Mouse (Mus musculus) heart, embryonic 12.5 days (tissue): ENCODE data around the gene Fam13a. TPM values are rescaled to one million over a fixed set of nuclear protein-coding genes. Genes with fewer than 3 reads are reported as not detected.

Source experiments
- ATAC-seq: fragments of 200-750 bp; cut with Nextera tagmentation; 2 replicates; pipeline ENCODE4 v1.8.0; 2017; ENCODE audit warnings: moderate TSS enrichment, moderate library complexity; ENCODE audit not compliant: insufficient number of reproducible peaks, low FRiP score
- H3K27ac ChIP-seq: fragments of 300-500 bp; sonication (generic); 2 replicates; pipeline ENCODE4 v1.5.1; 2016; ENCODE audit warnings: mild to moderate bottlenecking, moderate library complexity; ENCODE audit not compliant: poor library complexity, severe bottlenecking
- H3K27me3 ChIP-seq: fragments of 300-500 bp; sonication (generic); replicated peaks from 2 replicates; pipeline ENCODE4 v1.6.1; 2016; ENCODE audit warnings: mild to moderate bottlenecking, moderate library complexity
- H3K36me3 ChIP-seq: fragments of 300-500 bp; sonication (generic); 2 replicates; pipeline ENCODE4 v1.6.1; 2016; ENCODE audit warnings: mild to moderate bottlenecking, moderate library complexity
- H3K4me1 ChIP-seq: fragments of 300-500 bp; sonication (generic); replicated peaks from 2 replicates; pipeline ENCODE4 v1.6.1; 2016; ENCODE audit warnings: mild to moderate bottlenecking
- H3K4me2 ChIP-seq: fragments of 300-500 bp; sonication (generic); 2 replicates; pipeline ENCODE4 v1.6.1; 2016; ENCODE audit warnings: mild to moderate bottlenecking, moderate library complexity
- H3K4me3 ChIP-seq: fragments of 300-500 bp; sonication (generic); 2 replicates; pipeline ENCODE4 v1.5.1; 2016; ENCODE audit warnings: mild to moderate bottlenecking
- H3K9ac ChIP-seq: fragments of 300-500 bp; sonication (generic); 2 replicates; pipeline ENCODE4 v1.6.1; 2016; ENCODE audit warnings: mild to moderate bottlenecking, moderate library complexity
- H3K9me3 ChIP-seq: fragments of 300-500 bp; sonication (generic); replicated peaks from 2 replicates; pipeline ENCODE4 v1.6.1; 2016; ENCODE audit warnings: mild to moderate bottlenecking, moderate library complexity
- WGBS: fragments of 180-500 bp; shearing (Covaris S2); methylation state at CpG from one replicate; pipeline ENCODE4 v1.1.7; 2016; 5-methylcytosine and 5-hydroxymethylcytosine counted together
- polyA plus RNA-seq: library from polyadenylated mRNA; unstranded; fragments of >200 nt; fragmentation: Nextera tagmentation; extraction: Ambion mirVana; gene quantifications from 2 replicates; pipeline ENCODE4 v1.2.1, GENCODE M21; 2016

The Fam13a gene
- polyA plus RNA-seq, 1 experiment from 2014 or later: 6.2 TPM

DNA sequence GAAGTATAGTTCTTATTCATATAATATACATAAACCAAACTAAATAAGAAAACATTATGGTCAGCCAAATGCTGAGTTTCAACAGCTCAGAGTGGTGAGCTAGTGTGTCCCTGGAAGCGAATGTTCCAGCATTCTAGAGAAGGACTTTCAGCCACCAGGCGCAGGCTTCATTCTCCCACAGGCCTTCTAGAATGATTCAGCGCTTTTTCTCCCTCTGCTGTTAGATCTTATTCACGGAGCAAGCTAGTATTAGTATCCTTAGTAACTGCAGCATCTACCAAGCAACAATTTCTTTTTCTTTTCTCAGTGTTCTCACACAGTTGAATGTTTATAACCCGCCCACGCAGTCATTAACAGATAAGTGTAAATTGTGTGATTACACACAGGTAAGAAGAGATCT, 142.1 kb downstream of the Fam13a start:
- H3K36me3 ChIP-seq: peaks cover 22% of the 10 kb centered on the region
- no peaks in the 10 kb centered on the region for H3K9me3 ChIP-seq
- no peak overlapping the region for H3K27ac ChIP-seq
- 72% methylated on average over 6 of the region's 6 CpGs for WGBS
- H3K4me1 ChIP-seq: no peaks in the 10 kb centered on the region
- no peak overlapping the region for H3K9ac ChIP-seq
- H3K4me3 ChIP-seq: no peak overlapping the region
- H3K4me2 ChIP-seq: no peak overlapping the region
- ATAC-seq: no peak
- H3K27me3 ChIP-seq: no peaks in the 10 kb centered on the region

Other genes starting within 250 kb of the Fam13a start
- gene Herc3, start 193.1 kb downstream of the Fam13a start, polyA plus RNA-seq: 38.3 and 39.2 TPM in 2 replicates
- 1.6 and 1.9 TPM in 2 replicates for gene Nap1l5, start 117.5 kb downstream of the Fam13a start, polyA plus RNA-seq
- 16.0 and 16.3 TPM in 2 replicates for gene Tigd2, start 184.3 kb upstream of the Fam13a start, polyA plus RNA-seq